8 mouse cellular contexts compared by ENCODE assay signal in genomic region chr9:72763050-72763718, GRCm38 (mm10). TPM values are rescaled to one million over a fixed set of nuclear protein-coding genes. Genes with fewer than 3 reads are reported as not detected.
A peak's percentile ranks its signal among the peaks of the same experiment; 100 is the strongest.
DNase-seq lines count a peak whose midpoint lies in the region; ATAC-seq lines count a peak whose summit lies in the region.

No protein-coding gene starts in this region.

- peak; percentile 46 for DNase-seq in midbrain, embryonic 14.5 days
- no peak for DNase-seq in midbrain, embryonic 10.5 days (ENCODE audit: low spot score)
- DNase-seq in heart, adult 18-20 months = peak; percentile 59 to 77
- peak; percentile 34 to 39 for DNase-seq in layer of hippocampus, postnatal 10 days (ENCODE audit: low spot score in 2 of 2)
- peak; percentile 65 for DNase-seq in retina, postnatal 1 day
- no peak for DNase-seq in yolk sac, embryonic 10.5 days (ENCODE audit: low spot score)
- no peak for DNase-seq in left cerebral cortex, postnatal 10 days (ENCODE audit: extremely low spot score in 1 of 2, low spot score in 2 of 2)
- DNase-seq in frontal cortex, postnatal 14 days (ENCODE audit: low spot score in 2 of 2) = no peak

- no peak; the same call in 1 of the 2 replicates for ATAC-seq in midbrain, embryonic 14.5 days (ENCODE audit: low FRiP score, low TSS enrichment)

- no peaks in the 10 kb centered on the region for H3K9me3 ChIP-seq in midbrain, embryonic 14.5 days (ENCODE audit: control insufficient read depth, low read length)
- no peaks in the 10 kb centered on the region for H3K9me3 ChIP-seq in midbrain, embryonic 10.5 days (replicated peaks)

- peaks cover 4% of the 10 kb centered on the region; the same call in 1 of the 2 replicates for H3K4me1 ChIP-seq in midbrain, embryonic 14.5 days (ENCODE audit: control insufficient read depth, insufficient read depth, low read length)
- H3K4me1 ChIP-seq in midbrain, embryonic 10.5 days = peaks cover 30% of the 10 kb centered on the region

- 18% methylated on average over 3 of the region's 3 CpGs for WGBS in midbrain, embryonic 14.5 days
- WGBS in midbrain, embryonic 10.5 days = 66% methylated on average over 3 of the region's 3 CpGs

- intact Hi-C loops in left cerebral cortex, postnatal 10 days (cut with DNase I) = no loop called here

- no peak overlapping the region for H3K4me2 ChIP-seq in midbrain, embryonic 14.5 days (ENCODE audit: low read length)

- H3K36me3 ChIP-seq in midbrain, embryonic 14.5 days (ENCODE audit: control insufficient read depth, insufficient read depth, low read length) = no peaks in the 10 kb centered on the region
- no peaks in the 10 kb centered on the region for H3K36me3 ChIP-seq in midbrain, embryonic 10.5 days

- no peaks in the 10 kb centered on the region for H3K27me3 ChIP-seq in midbrain, embryonic 14.5 days (ENCODE audit: control insufficient read depth, insufficient read depth, low read length)
- no peaks in the 10 kb centered on the region for H3K27me3 ChIP-seq in midbrain, embryonic 10.5 days (ENCODE audit: low read depth, poor library complexity, severe bottlenecking)

- 0 out of 2 replicates have a peak overlapping the region, but pooled peaks have one; percentile 21 for H3K27ac ChIP-seq in midbrain, embryonic 14.5 days (replicated peaks; ENCODE audit: low read depth, low read length)
- H3K27ac ChIP-seq in midbrain, embryonic 10.5 days (replicated peaks) = no peak overlapping the region

- H3K4me3 ChIP-seq in midbrain, embryonic 14.5 days (replicated peaks; ENCODE audit: low read depth, low read length) = no peak overlapping the region
- H3K4me3 ChIP-seq in midbrain, embryonic 10.5 days = no peak overlapping the region

- no peak overlapping the region for H3K9ac ChIP-seq in midbrain, embryonic 14.5 days (replicated peaks; ENCODE audit: low read length)

RNA-seq across cellular contexts. Expression of gene Prtg, which starts 43.5 kb away (rescaled TPM):
- 0.30 and 0.54 TPM in 2 replicates for polyA plus RNA-seq in midbrain, embryonic 14.5 days (2014; fragmentation: Nextera tagmentation; extraction: Ambion mirVana)
- polyA plus RNA-seq in midbrain, embryonic 10.5 days (2016; fragmentation: Nextera tagmentation; extraction: Ambion mirVana) = 9.9 and 19.9 TPM in 2 replicates
- under 1 TPM in 1 of 2 experiments, not detected in 1; 0.02 TPM for total RNA-seq in heart, adult 18-20 months (2021)
- under 1 TPM; 0.56 to 0.80 TPM for total RNA-seq in layer of hippocampus, postnatal 10 days (2021)
- under 1 TPM; 0.63 to 0.66 TPM for total RNA-seq in left cerebral cortex, postnatal 10 days (2021)

Comparison
In these comparisons a context has a peak if more than half of its experiments do, and no peak if none do; other contexts are left out.
1. DNase-seq: peak in midbrain, embryonic 14.5 days (single experiment), heart, adult 18-20 months (2 of 2), layer of hippocampus, postnatal 10 days (2 of 2) and retina, postnatal 1 day (single experiment); none in midbrain, embryonic 10.5 days (single experiment), yolk sac, embryonic 10.5 days (single experiment), left cerebral cortex, postnatal 10 days (0 of 2) and frontal cortex, postnatal 14 days (0 of 2).